Mouse (Mus musculus): ENCODE data around the gene Cox7b. TPM values are rescaled to one million over a fixed set of nuclear protein-coding genes. Genes with fewer than 3 reads are reported as not detected.
"Not testable (repeated sequence)": the region's sequence is repeated elsewhere in the genome, so short reads cannot be mapped to it uniquely, and the experiment has no call there.

Gene Cox7b
- 100 to 1,000 TPM; 180 to 388 (median 345) TPM for polyA plus RNA-seq (2017; shearing (Covaris generic))

DNA sequence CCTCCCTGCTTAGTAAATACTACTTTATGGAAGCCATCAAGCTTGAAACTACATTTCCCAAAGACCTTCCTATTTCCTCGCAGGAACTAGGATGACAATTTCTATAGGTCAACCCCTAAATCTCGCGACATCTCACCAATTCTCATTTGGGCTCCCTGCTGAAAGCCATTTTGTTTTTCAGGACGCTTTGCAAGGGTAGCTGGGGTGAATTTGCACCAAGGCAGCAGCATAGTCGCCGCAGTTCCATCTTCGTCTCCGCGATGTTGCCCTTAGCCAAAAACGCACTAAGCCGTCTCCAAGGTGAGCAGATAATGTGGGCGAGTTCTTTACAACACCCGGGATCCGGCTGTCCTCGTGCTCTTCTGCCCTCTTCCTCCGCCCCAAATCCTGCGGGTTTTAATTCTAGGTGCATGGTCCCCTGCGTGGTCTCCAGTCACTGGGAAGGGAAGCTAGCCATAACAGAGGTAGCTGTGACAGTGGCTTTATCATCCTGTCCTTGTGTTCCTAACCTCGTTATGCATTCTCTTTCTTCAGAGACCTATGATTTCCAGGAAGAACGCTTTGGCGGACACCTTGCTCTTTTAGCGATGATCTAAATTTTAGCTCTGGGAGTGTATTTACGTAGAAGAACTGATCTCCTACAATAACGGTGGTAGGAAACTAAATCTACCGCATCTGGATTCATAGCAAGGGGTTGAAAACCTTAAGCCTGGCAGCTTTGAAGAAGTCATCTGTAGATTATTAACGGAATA is at the start of gene Cox7b:
Gene Cox7b, plus strand, starts transcription at position 130 of the 752 bp plus-strand sequence.
- peak; percentile 61 for ATAC-seq

DNA sequence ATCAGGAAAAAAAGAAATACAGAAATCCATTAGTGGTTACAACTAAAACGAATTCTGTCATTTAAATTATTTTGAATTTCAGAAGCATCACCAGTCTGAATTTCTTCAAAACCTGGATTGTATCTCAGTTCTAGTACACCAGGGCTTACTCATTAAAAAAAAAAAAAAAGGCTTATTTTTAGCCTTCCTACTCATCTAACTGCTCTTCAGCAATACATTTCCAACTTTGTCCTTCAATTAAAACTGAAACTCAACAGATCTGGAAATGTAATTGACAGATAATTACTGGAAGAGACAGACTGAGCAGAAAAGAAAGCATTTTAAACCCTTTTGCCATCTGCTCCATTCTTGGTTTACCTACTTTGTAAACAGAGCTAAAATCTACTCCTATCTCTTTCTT is 13.9 kb upstream of the Cox7b start:
- ATAC-seq = no peak

DNA sequence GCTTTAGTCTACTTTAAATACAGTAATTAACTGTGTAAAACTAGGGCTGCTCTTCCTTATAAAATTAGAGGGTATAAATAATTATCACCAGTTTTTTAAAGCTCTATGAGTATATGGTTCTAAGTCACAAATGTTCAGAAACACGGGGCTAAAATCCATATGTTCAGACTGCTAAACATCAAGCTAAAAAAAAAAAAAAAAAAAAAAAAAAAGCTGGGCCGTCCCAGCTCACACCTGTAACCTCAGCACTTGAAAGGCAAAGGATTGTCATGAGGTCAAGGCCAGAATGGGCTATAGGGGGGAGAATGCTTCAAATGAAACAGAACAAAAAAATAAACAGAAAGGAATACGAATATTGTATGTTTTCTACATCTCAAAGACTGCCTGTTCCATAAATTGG is 4.7 kb upstream of the Cox7b start:
- ATAC-seq = no peak

DNA sequence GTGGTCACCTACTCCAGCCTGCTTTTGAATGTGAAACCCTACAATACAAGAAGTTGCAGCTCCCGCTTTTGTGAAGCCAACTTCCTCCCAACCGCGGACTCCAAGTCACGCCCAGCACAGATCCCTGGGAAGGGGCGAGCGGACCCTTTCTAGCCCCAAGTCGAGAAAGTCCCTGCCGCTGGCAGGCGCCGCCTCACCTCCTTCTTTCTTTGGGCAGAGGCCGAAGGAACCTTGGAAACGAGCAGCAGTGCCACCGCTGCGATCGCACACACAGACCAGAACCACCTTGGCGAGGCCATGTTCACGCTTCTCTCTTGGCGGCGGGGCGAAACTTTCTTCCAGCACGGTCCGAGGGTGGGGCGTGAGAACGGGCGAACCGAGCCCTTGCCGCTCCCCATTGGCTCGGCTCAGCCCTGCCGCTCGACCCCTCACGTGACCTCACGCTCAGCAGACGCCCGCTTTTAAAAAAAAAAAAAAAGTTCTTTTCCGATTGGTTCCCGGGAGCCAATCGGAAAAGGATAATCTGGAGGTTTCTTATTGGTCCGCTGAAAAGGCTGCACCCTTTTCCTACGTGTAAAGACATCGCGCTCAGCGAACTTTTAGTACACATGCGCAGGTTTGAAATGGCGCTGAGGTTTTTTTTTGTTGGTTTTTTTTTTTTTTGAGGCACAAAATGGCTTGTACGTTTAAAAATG is 3.9 kb upstream of the Cox7b start, which contains the start of gene Magt1:
Gene Magt1, minus strand, starts transcription at position 442 of the 695 bp plus-strand sequence.
- ATAC-seq = peak; percentile 82

DNA sequence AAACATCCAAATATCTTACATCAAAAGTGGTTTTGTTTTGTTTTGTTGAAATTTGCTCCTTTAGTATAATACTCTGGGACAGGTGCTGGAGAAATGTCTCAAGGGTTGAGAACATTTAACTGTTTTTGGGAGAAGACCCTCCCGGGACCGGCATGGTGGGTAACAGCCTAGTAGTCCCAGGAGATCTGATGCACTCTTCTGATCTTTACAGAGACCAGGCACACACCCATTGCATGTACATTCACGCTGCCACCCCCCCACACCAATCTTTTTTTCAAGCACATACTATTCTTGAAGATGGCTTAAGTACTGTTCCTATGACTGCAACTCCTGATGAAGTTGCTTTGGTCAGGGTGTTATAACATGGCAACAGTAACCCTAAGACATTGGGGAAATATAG is 2.9 kb upstream of the Cox7b start:
- ATAC-seq = no peak

DNA sequence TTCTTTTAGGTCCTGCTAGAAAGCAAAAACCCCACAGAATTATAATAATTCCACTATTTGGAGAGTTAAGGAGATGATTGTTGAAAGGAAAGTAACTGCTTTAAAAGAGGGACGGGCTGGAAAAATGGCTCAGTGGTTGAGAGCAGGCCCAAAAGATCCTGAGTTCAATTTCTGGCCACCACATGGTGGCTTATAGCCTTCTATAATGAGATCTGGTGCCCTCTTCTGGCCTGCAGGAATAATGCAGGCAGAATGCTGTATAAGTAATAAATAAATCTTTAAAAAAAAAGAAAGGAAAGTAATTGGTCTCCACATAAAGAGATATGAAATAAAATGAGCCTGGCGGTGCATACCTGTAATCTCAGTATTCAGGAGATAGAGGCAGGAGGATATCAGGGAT is 2.3 kb upstream of the Cox7b start:
- peak; percentile 30 for ATAC-seq

DNA sequence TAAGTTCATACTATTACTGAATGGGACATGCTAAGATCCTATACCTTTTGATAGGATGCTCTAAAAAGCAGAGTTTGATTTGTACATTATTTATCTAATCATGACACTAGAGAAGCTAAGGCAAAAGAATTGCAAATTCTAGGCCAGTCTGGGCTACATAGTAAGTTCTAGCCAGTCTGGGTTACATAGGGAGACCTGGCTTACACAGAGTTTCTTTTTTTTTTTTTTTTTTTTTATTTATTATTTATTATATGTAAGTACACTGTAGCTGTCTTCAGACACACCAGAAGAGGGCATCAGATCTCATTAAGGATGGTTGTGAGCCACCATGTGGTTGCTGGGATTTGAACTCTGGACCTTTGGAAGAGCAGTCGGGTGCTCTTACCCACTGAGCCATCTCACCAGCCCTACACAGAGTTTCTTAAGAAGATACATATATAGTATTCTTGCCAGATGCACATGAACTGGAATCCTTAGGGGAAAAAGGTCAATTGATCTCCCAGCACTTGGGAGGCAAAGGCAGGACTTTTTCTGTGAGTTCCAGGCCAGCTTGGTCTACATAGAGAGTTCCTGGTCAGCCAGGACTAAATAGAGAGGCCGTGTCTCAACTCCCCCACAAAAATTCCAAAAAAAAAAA is 641 bp upstream of the Cox7b start:
- not testable (repeated sequence) for ATAC-seq

DNA sequence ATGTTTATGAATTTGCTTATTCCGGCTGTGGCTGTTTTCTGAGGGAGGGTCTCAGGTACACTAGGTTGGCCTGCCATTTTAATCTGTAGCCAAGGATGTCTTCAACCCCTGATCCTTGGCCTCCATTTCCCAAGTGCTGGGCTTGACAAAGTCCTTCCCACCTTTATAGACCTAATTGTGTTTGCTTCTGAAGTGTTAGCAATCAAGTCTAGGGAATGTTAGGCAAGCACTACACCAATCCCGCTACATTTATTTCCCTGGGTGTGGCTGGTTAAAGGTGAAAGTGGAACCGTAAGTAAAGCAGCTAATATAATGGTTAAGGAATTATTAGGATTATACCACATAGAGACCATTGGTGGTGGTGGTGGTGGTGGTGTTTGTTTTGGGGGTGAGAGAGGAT is 1.6 kb downstream of the Cox7b start:
- no peak for ATAC-seq

DNA sequence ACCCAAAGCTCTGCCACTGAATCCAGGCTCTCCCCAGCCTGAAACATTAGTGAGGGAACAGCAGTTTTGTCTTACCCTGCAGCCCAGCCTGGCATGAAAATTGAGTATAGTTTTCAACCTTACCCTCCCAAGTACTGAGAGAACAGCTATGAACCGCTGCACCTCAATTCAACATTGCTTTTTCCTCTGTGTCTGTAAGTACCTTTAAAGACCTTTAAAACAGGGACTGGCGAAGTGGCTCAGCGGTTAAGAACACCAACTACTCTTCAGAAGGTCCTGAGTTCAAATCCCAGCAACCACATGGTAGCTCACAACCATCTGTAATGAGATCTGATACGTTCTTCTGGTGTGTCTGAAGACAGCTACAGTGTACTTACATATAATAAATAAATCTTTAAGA is 2.0 kb downstream of the Cox7b start:
- no peak for ATAC-seq

DNA sequence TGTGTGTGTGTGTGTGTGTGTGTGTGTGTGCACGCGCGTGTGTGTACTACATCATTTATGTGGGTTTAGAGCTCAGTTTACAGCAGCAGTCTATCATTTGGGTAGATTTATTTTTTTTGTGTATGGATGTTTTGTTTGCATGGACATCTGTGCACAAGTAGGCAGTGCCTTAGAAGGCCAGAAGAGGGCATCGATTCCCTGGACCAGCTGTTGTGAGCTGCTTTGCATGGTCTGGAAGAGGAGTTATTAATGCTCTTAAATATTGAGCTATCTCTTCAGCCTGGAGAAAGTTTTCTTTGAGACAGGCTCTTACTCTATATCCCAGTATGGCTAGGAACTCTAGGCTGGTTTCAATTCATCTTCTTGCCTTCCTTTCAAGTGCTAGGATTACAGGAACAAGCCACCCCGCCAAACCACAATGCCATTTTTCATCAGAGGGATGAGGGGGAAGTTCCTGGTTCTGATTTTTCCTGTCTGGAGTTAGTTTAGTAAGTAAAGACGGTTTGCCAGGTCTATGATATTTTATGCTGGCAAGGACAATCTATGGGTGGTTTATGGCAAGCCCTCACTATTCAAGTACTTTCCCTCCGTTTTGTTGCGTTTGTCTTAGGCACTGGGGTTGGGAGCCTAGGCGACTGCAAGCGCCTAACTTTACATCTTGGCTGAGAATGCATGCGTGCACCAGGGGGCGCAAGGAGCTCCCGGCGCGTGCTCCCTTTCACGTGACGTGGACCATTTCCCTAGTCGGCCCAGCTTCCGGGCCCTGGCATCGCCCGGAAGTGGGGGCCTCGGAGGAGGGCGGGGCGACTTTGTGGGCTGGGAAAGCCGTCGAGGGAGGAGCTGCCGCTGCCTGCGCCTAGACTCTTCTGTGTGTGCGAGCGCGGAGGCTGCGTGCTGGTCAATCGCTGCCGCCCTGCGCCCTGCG is 11.2 kb downstream of the Cox7b start, which contains the start of gene Atp7a:
Gene Atp7a, plus strand, starts transcription at position 859 of the 925 bp plus-strand sequence.
- ATAC-seq = peak; percentile 97

DNA sequence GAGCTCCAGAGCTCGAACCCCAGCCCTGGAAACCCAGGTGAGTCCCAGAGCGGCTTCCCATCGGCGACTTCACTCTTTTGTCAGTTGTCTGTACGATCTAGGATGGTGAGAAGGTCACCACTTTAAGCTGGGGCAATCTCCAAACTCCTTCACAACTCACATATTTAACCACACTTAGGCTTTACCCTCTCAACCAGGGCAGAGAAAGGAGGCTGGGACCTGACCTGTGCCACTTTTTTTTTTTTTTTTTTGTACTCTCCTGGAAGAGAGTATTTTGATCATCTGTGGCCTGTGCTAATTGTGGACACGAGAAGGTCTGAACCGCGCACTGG is 11.8 kb downstream of the Cox7b start:
- peak; percentile 32 for ATAC-seq

DNA sequence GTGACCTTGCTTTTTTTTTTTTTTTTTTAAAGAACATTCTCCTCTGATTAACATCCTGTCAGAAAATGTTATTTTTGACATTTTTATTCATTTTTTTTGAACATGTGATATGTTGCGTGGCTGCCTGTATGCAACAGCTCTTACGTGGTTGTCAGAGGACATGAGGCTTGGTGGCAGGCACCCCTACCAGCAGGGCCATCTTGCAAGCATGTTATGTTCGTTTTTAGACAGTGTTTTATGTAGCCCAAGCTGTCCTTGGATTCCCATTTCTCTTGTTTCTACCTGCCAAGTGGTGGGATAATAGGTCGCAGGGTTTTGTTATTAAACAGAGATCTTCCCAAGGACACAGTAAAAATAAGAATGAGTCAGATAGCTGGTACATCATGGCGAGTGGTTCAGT is 14.7 kb downstream of the Cox7b start:
- ATAC-seq = no peak

DNA sequence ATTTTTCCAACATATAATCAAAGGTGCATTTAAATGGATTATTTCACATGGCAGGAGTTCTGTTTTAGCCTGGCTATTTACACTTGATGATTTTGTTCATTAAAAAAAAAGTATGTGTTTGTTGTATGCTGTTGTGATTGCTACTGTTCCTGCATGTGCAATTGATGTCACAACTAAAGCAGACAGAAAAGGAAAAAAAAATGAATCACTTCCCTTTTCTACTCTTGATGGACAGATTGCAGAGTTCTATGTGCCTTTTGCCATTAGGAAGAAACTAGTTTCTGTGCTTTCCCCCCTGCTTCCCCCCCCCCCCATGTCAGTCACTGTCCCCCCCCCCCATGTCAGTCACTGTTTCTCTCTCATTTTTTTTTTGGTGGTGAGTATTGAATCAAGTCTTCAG is 15.6 kb downstream of the Cox7b start:
- no peak for ATAC-seq

DNA sequence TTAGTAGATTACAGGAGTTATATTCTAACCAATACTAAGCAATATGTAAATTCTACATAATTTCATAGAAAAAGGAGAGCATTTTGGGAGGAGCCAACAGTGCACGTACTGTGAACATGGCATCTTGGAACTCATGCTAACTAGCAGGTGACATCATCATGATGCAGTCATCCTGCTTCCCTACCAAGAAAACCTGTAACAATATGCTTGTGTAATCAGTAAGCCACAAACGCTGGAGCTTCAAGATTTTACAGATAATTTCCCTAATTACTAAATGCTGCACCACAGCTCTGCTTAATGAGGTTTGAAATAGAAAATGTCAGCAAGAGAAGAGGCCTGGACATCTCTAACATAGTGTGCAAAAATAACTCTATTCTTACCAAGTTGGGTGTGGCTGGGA is 20.2 kb downstream of the Cox7b start:
- ATAC-seq = no peak

DNA sequence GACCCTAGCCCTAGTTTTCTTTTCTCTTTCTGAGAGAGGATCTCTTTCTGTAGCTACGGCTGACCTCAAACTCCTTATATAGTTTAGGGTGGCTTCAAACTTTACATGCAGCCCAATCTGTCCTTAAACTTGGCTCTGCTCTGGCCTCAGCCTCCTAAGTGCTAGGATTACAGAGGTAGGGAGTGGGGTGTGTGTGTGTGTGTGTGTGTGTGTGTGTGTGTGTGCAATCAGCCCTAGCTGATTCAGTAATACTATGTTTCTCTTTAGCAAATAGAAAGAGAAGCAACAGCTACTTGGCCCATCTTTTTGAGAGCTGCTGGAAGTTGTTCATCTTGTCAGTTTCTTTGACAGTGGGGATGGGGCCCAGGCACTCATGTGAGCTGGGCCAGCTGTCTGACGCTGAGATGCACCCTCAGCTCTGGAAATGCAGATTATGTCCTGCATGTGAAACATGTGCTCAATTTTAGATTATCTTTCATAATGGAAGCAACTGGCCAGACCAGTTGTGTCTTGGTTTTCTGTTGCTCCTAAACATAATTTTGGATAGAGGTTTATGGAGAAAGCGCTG is 21.8 kb downstream of the Cox7b start:
- no peak for ATAC-seq

DNA sequence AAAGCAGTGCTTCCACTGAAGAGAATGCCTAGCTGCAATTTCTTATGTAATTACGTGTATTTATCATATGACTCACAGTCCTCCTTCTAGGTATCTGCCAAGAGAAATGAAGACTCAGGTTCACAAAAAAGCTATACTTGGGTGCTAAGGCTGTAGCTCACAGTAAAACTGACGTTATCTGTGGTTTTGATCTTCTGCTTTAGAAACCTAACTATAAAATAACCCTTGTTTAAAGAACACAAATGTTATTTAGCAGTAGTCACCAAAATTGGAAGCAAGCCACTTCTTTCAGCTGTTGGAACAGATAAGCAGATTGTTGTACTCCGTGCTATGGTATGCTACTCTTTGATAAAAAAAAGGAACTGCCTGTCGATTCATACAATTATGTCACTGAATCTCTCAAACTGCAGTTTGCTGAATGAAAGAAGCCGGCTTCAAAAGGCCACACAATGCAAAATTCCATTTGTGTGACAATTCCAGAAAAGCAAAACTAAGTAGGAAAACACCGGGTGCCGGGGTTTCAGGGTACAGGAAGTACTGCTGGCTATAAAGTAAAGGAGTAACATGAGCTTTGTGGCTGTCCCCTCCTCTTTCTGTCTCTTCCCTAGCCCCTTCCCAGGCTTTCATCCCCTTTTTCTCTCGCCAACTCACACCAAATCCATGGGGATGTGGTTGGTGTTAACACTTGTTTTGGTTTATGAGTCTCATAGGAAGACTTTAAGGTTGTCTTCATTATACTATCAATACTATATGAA is 28.5 kb downstream of the Cox7b start:
- peak; percentile 83 for ATAC-seq

DNA sequence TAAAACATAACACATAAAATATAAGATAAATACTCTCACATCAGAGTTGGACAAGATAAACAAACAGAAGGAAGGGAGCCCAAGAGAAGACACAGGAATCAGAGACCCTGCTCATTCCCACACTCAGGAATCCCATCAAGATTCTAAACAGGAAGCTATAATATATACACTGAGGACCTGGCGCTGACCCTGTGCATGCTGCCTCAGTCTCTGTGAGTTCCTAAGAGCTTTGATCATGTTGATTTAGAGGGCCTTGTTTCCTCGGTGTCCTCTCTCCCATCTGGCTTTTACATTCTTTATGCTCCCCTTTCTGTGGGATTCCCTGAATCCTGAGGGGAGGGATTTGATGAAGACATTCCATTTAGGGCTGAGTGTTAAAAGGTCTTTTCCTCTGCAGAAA is 30.0 kb downstream of the Cox7b start:
- ATAC-seq = no peak

DNA sequence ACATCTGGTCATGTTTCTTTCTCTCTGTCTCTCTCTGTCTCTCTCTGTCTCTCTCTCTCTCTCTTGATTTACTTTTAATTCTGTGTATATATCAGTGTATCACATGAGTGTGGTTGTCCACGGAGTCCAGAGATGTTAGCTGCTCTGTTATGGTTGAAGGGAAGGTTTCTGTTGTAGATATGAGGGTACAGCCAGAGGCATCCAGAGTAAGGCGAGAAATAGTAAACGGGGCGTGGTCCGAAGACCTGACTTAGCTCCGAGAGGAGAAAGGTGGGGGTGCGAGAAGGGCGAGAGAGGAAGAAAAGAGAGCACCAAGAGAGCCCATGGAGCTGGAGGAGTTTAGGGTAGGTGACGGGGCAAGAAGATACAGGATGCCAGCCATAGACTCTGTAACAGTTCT is 30.4 kb downstream of the Cox7b start:
- no peak for ATAC-seq

DNA sequence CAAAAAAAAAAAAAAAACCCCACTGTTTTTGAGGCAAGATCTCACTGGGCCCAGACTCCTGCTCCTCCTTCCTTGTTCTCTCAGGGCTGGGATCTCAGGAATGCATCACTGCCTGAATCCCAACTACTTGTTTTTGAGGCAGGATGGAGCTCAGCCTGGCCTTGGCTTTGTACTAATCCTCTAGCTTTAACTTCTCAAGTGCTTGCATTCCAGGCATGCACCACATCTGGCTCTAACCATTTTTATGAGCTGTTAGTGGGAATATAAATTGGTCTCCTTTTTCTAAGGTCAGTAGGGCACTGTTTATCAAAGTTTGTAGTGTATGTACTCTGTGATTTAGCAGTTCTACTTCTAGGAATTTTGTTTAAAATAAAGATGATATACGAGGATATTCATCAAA is 32.7 kb downstream of the Cox7b start:
- ATAC-seq = no peak

Data from inflammation-experienced regulatory T-cells, adult 6 months (primary cell).